Mouse (Mus musculus) CD4-positive, CD25-positive, alpha-beta regulatory T cell, adult 4 months (primary cell): ENCODE results near the gene Jak2. TPM values are rescaled to one million over a fixed set of nuclear protein-coding genes. Genes with fewer than 3 reads are reported as not detected.

Experiments used
- ATAC-seq: one replicate; pipeline ENCODE4 v1.8.0; 2017
- polyA plus RNA-seq, 2 experiments: library from polyadenylated mRNA; unstranded; fragments of 100-300 nt; shearing (Covaris generic); gene quantifications; one replicate each; pipeline ENCODE4 v1.2.1; 2017

Gene Jak2
- polyA plus RNA-seq, 2 experiments from 2014 or later = 14.9 to 19.1 TPM

DNA sequence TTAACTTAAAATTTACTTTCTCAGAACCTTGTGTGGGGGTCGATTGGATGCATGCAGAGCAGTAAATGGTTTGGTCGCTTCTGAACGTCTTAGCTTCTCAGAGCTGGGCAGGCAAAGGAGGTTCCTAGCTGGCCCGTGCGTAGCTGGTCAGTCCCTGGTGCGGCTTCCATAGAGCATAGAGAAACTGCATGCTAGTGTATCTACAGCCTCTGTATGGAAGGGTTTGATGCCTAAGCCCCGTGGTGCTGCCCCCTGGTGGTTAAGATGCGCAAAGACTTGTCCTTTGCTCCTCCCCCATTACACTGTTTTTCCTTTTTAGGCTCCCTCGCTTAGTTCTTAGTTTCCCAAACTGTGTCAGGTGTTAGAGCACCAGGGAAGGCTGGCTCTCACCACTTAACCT is 2.1 kb downstream of the Jak2 start:
- ATAC-seq = peak; percentile 53

GRCm38 (mm10) chr19:29254671-29255070 is 3.0 kb downstream of the Jak2 start:
- no peak for ATAC-seq

DNA sequence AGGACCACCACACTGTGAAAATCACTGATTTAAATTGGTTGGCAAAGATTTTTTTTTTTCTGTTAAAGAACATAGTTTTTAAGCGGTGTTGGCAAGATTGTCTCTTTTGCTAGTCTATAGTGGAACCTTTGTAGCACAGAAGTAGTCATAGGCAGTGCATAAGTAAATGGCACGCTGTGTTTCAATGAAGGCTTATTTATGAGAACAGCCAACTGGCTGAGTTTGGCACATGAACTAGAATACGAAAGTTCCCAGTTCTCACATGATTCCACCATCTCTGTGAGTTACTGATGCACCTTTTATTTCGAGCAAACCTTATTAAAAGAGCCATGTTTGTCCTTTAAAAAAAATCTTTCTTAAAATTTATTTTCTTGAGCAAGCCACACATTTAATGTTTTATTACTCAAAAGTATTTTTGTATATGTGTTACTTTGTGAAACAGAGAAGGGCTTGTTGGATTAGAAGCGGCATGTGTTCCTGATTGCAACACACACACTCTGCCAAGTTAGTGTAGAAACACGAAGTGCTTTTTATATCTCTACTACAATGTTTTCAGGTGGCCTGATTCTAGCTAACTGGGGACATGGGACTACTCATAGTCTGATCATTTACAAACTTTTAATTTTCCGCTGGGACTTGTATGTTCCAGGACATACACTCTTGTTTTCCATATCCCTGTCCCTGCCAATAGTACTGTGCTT is 3.8 kb downstream of the Jak2 start:
- no peak for ATAC-seq

DNA sequence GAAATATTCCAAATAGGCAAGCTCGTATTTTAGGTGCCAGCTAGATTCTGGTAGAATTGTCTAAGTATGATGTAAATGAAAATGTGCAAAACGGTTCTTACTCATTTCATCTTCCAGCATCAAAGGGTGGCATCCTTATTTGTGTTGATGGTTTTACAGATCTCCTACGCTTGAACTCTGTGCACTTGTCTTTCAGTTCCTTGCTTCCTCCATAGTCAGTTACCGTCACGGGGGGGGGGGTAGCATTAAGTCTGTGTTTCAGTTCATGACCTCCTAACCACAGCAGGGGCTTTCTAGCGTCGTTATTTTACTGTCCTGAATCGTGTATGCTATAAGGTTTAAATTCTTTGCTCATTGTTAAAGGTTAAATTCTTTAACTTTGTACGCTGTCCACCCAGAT is 10.0 kb downstream of the Jak2 start:
- peak; percentile 79 for ATAC-seq

GRCm38 (mm10) chr19:29263492-29263891 is 11.9 kb downstream of the Jak2 start:
- ATAC-seq = no peak

- peak; percentile 44 for ATAC-seq
Observed at GRCm38 (mm10) chr19:29265538-29265937, 13.9 kb downstream of the Jak2 start.

- no peak for ATAC-seq
Observed at GRCm38 (mm10) chr19:29267075-29267868, 15.6 kb downstream of the Jak2 start.

DNA sequence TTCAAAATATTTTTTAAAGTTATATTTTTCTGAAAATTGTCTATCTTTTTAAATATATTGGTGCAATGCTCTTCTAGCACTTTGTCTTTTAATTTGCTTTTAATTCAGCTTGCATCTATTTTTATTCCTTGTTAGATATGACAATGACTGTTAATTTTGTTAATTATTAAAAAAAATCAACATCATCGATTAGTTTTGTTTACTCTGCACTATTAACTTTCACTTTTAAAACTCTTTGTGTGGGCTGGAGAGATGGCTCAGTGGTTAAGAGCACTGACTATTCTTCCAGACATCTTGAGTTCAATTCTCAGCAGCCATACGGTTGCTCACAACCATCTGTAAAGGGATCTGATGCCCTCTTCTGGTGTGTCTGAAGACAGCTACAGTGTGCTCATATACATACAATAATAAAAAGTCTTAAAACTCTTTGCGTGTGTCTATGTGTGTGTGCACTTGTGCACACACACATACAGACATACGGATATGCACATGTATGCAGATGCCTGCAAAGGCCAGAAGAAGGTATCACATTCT is 17.2 kb downstream of the Jak2 start:
- no peak for ATAC-seq

DNA sequence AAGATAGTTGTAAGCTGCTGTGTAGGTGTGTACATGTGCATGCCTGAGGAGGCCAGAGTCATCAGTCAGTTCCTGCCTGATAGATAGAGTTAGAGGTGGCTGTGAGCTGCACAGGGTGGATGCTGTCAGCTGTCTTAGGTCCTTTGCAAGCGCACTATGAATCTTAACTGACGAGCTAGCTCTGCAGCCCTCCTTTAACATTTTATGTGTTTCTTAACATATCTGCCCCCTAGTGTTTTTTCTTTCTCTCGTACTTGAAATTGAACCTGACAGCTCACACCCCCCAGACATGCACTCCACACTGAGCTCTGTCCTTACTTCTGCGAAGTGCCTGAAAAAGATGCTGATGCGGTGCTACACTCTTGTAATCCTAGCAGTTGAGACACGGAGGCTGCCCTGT is 18.6 kb downstream of the Jak2 start:
- peak; percentile 6 for ATAC-seq

DNA sequence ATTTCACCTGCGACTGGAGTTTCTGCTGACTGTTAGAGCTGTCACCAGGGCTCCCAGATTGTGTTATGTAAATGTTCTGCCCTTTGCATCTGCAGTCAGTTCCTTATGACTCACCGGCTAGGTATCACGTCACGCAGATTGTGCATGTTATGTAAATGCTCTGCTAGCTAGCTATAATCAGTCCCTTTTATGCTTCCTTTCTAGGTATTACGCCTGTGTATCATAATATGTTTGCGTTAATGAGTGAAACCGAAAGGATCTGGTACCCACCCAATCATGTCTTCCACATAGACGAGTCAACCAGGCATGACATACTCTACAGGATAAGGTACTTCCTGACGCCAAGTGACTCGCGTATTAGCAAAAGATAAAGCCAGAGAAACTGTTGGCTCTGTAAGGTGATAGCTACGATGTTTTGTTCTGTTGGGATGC is 19.5 kb downstream of the Jak2 start:
- ATAC-seq = peak; percentile 95

DNA sequence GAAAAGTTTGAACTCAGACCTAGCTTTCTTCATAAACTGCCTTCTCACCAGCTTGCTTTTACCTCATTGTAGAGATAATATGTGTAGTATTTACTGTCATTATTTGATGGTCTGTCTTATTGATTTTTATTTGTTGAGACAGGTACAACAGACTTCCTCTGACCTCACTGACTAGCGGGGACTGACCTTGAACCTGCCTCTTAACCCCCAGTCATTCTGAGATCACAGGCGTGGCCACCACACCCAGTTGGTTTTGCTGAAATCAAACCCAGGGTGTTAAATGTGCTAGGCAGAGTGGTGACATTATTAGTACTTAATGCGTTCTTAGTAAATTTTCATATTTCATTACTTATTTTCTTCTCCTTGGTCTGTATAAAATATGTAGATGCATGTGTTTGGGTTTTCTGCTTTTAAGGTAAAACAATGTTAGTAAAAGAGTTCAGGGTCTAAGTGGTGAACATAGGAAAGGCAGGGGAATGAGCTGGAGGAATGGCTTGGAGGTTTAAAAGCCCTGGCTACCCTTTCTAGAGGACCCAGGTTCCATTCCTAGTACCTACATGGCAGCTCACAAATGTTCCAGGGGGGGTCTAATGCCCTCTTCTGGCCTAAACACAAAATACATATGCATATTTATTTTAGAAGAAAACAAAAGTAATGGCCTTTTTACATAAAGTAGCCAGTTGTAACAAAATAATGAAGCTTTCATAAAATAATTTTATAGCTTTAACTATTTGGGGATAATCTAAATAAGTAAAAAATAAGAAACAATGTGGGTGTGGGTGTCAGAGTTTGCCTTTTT is 20.6 kb downstream of the Jak2 start:
- ATAC-seq = no peak

- no peak for ATAC-seq
Observed at GRCm38 (mm10) chr19:29276414-29276813, 24.8 kb downstream of the Jak2 start.

DNA sequence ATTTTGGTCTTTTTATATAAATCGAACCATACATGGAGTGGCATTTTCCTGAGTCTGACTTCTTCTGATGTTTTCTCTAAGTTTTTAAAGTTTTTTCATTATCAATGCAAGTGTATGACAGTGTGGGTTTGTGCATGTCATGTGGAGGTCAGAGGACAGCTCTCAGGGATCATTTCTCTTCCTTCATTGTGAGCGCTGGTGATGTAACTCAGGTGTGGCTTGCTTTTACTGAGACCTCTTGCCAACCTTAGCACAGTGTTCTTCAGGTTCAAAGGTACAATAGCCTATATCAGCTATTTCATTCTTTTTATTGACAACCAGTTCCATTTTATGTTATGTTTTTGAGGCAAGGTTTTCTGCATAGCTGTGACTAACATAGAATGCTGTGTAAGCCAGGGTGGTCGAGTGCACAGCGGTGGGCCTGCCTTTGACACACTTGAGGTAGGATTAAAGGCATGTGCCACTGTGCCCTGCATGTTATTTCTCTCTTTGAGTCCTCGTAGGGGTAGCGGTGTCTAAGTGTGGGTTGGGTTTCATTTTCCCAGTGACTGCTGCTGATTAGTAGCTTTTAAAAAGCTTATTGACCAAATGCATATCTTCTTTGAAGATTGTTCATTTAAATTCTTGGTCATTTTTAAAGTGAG is 27.4 kb downstream of the Jak2 start:
- no peak for ATAC-seq

DNA sequence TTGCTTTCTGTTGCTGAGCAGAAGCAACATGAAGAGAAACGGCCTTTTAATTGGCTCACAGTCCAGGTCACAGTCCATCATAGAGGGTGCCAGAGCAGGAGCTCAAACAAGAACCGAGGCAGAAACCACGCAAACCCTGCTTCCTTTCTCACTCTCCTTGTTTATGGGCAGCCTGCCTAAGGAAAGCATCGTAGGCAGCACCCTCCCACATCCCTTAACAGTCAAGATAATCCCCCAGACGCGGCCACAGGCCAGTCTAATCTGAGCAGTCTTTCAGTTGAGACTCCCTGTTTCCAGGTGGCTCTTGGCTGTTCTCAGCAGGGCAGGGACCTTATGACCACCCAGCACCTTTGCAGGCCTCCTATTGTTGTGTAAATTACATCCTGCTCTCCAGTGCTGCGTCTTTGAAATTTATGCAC is 33.8 kb downstream of the Jak2 start:
- no peak for ATAC-seq

DNA sequence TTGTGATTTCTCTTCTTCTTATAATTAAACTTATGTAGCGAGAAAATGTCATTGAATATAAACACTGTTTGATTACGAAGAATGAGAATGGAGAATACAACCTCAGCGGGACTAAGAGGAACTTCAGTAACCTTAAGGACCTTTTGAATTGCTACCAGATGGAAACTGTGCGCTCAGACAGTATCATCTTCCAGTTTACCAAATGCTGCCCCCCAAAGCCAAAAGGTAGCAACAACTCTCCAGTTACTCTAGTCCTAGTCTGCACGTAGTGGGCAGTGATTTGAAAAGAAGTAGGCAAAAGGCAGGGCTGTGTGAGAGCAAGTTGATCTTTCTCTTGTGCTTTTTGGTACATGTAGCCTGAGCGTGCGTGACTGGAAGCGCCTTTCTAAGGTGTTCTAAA is 36.2 kb downstream of the Jak2 start:
- no peak for ATAC-seq

GRCm38 (mm10) chr19:29291532-29291931 is 39.9 kb downstream of the Jak2 start:
- ATAC-seq = no peak

DNA sequence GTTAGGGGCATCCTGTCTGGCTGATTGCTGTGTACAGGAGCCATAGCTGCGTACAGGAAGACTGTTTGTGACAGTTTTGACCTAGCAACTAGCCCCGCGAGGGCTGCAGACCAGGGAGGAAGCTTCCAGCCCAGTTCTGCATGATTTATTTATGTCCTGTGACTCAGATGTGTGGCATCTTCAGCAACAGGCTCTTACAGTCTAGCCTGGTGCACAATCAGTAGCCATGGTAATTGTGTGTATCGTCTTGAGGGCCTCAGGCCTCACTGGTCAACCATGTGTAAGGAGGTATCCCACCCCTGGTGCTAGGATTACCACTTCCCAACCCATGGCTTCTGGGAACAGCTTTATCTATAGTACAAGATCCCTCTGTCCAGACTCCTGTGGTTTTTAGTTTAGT is 40.9 kb downstream of the Jak2 start:
- no peak for ATAC-seq

DNA sequence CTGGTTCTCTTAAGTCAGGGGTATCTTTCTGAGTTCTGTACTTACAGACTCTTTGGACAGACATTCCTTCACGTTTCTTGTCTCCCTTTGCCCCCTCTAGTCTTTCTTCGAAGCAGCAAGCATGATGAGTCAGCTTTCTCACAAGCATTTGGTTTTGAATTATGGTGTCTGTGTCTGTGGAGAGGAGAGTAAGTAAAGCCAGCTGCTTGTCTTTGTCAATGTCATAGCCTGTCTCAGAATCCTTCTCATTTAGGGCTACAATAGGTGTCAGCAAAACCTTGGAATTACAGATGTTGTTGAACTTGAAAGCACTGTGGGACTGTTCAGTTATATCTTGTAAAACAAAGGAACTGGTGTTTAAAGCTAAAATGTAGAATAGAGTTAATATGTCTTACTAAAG is 43.1 kb downstream of the Jak2 start:
- ATAC-seq = no peak

DNA sequence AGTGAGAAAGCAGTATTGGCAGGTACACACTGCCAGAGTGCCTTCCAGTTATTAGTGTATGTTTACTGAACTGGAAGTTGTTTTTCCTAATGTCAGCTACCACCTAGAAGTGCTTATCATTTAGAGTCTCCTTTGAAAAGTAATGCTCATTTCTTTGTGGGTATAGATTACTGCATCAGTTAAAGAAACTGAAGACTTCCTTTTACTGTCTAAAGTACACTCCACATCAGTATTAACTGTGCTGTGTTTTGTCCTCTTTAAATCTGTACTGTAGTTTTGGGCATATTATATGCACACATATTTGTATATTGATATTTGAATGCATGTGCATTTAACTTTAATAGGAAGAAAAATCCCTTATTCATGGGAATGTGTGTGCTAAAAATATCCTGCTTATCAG is 44.5 kb downstream of the Jak2 start:
- ATAC-seq = no peak

DNA sequence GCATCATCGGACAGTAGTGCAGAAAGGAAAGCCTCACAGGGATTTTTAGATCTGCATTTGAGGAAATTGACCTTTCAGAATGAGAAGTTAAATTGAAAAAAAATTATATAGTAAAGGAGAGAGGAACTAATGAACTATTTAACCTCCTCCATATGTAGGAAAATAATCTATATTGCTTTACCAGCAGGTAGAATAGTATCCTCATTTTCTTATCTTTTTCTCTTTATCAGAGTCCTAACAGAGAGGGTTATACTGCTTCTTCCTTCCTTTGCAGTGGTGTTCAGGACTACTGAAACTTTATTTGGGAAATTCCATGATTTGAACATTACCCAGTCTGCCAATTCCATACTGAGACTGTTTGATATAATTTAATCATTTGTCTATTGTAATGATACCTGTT is 45.7 kb downstream of the Jak2 start:
- no peak for ATAC-seq

DNA sequence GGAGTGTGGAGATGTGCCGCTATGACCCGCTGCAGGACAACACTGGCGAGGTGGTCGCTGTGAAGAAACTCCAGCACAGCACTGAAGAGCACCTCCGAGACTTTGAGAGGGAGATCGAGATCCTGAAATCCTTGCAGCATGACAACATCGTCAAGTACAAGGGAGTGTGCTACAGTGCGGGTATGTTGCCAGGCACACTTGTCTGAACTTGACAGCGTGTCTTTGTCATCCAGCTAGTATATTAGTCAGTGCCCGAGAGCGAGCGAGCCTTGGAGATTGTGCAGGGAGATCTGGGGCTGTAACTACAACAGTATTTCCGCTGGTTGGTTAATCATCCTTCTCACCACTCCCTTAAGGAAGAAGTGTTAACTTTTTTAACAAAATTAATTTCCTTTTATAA is 49.3 kb downstream of the Jak2 start:
- no peak for ATAC-seq

DNA sequence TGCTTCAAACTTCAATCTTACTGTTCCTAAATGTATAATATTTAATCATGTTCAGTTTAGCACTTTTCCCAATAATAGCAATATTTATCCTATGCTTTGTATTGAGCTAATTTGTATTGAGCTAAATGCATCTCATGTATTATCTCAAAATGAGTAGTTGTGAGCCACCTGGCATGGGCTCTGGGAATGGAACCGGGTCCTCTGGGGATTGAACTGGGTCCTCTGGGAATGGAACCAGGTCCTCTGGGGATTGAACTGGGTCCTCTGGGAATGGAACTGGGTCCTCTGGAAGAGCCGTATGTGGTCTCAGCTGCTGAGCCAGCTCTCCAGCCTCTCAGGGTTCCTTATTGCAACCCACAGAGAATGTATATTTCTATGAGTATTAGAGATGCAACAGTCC is 50.5 kb downstream of the Jak2 start:
- no peak for ATAC-seq

DNA sequence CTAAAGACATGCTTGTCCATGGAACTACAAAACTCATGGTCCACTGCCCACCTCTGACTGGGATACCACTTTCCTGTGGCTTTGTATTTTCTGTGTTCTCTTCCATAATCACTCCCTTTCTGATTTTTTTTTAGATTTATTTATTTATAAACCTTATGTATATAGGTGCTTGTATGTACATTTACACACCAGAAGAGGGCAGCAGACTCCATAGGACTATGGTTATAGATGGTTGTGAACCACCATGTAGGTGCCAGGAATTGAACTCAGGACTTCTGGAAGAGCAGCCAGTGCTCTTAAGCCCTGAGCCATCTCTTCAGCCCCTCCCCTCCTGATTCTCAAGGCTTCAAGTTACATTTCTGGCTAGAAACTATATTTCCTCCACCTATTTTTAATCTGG is 57.2 kb downstream of the Jak2 start:
- ATAC-seq = no peak
